Mouse (Mus musculus): ENCODE data around the gene Ppp1r13l. TPM values are rescaled to one million over a fixed set of nuclear protein-coding genes. Genes with fewer than 3 reads are reported as not detected.

The Ppp1r13l gene
- polyA plus RNA-seq, 1 experiment from 2014 or later, result 3.0 TPM

DNA sequence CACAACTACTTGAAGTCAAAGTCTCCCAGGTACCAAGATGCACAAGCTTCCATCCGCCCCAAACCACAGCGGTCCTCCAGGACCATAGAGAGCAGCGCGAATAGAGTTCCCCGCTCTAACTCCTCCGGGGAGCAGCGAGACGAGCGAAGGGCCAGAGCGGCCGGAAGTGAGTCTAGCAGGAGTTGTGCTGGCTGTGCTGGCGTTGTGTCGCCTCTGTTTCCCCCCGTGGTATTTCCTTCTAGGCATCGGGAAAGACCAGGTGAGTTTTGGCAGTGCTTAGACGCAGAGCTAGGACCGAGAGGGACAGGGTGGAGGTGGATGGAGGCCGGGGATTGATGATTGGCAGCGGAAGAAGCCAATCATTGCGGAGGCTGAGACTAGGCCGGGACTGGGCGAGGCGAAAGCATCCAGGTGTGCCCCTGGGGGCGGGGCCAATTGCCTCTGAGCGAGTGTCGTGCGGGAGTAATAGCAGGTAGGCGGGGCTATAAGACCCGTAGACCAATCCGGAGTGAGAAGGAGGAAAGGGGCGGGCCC lies 14.5 kb upstream of the Ppp1r13l start:
- peak overlapping the region; percentile 62 for H3K4me2 ChIP-seq (ENCODE audit: low read length)
- H3K27me3 ChIP-seq (ENCODE audit: insufficient read depth, low read length), result 0 out of 2 replicates have a peak, but pooled peaks cover 6% of the 10 kb centered on the region
- no peak for TF ChIP-seq CTCF (IDR thresholded peaks at IDR 0.05; ENCODE audit: low read depth)
- under 1% methylated on average over 31 of the region's 31 CpGs for WGBS
- peak overlapping the region; percentile 67 for H3K4me3 ChIP-seq (replicated peaks; ENCODE audit: low read depth, low read length)
- no peaks in the 10 kb centered on the region for H3K9me3 ChIP-seq (replicated peaks; ENCODE audit: low read length)
- peak overlapping the region; percentile 69 for H3K9ac ChIP-seq (ENCODE audit: low read depth, low read length)
- peaks cover 18% of the 10 kb centered on the region; the same call in 1 of the 2 replicates for H3K36me3 ChIP-seq (ENCODE audit: insufficient read depth, low read length)
- peak; percentile 93 for ATAC-seq (replicated peaks; ENCODE audit: low FRiP score, low read depth)
- peak; percentile 98 for DNase-seq (ENCODE audit: low spot score)
- H3K4me1 ChIP-seq (replicated peaks; ENCODE audit: insufficient read depth, low read length), result peaks cover 20% of the 10 kb centered on the region
- peak overlapping the region; percentile 93 for H3K27ac ChIP-seq

DNA sequence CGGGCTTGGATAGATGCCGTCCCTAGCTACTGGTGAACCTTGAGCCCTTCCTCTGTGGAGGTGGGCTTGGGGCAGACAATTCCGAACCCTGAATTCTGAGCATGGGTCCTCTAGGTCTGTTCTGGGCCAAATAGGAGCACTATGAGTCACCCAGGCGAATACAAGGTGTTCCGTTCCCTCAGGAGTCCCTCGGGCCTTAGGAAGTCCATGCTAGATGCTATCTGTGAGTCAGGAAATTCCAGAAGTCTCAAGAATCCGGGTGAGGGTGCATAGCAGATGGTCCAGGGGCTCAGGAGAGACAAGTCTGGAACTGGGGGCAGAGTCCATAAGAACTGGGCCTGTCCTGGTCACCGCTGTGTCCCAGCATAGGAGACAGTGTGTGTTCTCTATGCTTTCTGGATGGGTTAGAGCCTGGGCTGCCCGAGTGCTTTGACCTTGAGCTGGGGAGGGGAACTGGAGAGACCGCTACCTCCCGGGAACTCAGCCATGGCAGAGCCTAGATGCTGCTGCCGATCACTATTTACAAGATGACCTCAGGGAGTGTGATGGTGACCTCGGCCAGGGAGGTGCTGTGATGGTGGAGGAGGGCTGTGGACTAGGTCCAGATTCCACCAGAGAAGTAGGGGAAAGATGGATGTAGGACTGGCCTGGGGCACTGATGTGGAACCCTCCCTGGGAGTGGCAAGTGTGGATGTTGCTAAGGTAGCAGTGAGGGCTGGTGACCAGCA lies 10.2 kb upstream of the Ppp1r13l start:
- WGBS, result 67% methylated on average over 13 of the region's 13 CpGs
- Histone ChIP-seq H3K9me3 (replicated peaks; ENCODE audit: low read length) (no peaks in the 10 kb centered on the region), H3K4me2 (ENCODE audit: low read length) (no peak overlapping the region), H3K4me3 (replicated peaks; ENCODE audit: low read depth, low read length) (no peak overlapping the region), H3K9ac (ENCODE audit: low read depth, low read length) (0 out of 2 replicates have a peak overlapping the region, but pooled peaks have one; percentile 13), H3K27ac (no peak overlapping the region), H3K4me1 (replicated peaks; ENCODE audit: insufficient read depth, low read length) (peaks cover 9% of the 10 kb centered on the region), H3K27me3 (ENCODE audit: insufficient read depth, low read length) (no peaks in the 10 kb centered on the region), H3K36me3 (ENCODE audit: insufficient read depth, low read length) (peaks cover 32% of the 10 kb centered on the region)
- no peak for DNase-seq (ENCODE audit: low spot score)
- TF ChIP-seq CTCF (IDR thresholded peaks at IDR 0.05; ENCODE audit: low read depth), result no peak
- ATAC-seq (replicated peaks; ENCODE audit: low FRiP score, low read depth), result peak; percentile 12

DNA sequence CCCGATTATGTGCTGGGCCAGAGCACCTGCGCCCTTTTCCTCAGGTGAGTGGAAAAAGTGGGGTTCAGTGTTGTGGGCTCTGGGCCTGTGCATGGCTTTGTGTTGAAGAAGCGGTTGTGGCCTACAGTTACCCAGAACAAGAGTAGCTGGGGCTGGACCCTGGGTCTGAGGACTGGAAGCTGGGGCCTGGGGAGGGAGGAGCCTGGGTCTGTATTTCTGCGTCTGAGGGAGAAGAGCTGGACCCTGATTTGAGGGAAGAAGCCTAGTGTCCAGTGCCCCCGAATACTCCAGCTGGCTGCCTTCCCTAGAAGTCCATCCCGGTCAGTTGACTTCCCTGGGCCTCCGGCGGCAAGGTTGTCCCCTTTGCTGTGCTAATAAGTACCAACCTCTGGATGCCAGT lies 9.3 kb upstream of the Ppp1r13l start:
- Histone ChIP-seq H3K4me2 (ENCODE audit: low read length) (no peak overlapping the region), H3K9me3 (replicated peaks; ENCODE audit: low read length) (no peaks in the 10 kb centered on the region), H3K27me3 (ENCODE audit: insufficient read depth, low read length) (no peaks in the 10 kb centered on the region), H3K27ac (no peak overlapping the region), H3K4me1 (replicated peaks; ENCODE audit: insufficient read depth, low read length) (peaks cover 6% of the 10 kb centered on the region), H3K36me3 (ENCODE audit: insufficient read depth, low read length) (peaks cover 37% of the 10 kb centered on the region), H3K9ac (ENCODE audit: low read depth, low read length) (no peak overlapping the region), H3K4me3 (replicated peaks; ENCODE audit: low read depth, low read length) (no peak overlapping the region)
- no peak for ATAC-seq (replicated peaks; ENCODE audit: low FRiP score, low read depth)
- TF ChIP-seq CTCF (IDR thresholded peaks at IDR 0.05; ENCODE audit: low read depth), result no peak
- 90% methylated on average over 8 of the region's 8 CpGs for WGBS
- DNase-seq (ENCODE audit: low spot score), result no peak

DNA sequence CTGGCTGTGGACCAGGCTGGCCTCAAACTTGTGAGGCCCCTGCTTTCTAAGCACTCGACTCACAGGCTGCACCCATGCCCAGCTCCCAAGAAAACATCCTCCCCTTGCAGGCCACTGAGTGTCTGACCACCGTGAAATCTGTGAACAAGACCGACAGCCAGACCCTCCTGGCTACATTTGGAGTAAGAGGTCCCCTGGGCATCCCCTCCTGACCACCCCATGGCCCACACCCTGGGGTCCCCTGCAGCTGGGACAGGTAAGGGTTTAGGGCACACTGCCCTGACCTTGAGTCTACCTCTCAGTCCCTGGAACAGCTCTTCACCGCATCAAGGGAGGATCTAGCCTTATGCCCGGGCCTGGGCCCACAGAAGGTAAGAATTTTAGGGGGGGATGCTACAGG lies 4.6 kb upstream of the Ppp1r13l start:
- Histone ChIP-seq H3K27ac (no peak overlapping the region), H3K36me3 (ENCODE audit: insufficient read depth, low read length) (peaks cover 19% of the 10 kb centered on the region), H3K4me2 (ENCODE audit: low read length) (no peak overlapping the region), H3K9me3 (replicated peaks; ENCODE audit: low read length) (no peaks in the 10 kb centered on the region), H3K27me3 (ENCODE audit: insufficient read depth, low read length) (no peaks in the 10 kb centered on the region), H3K9ac (ENCODE audit: low read depth, low read length) (no peak overlapping the region), H3K4me3 (replicated peaks; ENCODE audit: low read depth, low read length) (no peak overlapping the region), H3K4me1 (replicated peaks; ENCODE audit: insufficient read depth, low read length) (0 out of 2 replicates have a peak, but pooled peaks cover 6% of the 10 kb centered on the region)
- WGBS, result 91% methylated on average over 5 of the region's 5 CpGs
- ATAC-seq (replicated peaks; ENCODE audit: low FRiP score, low read depth) (no peak), DNase-seq (ENCODE audit: low spot score) (no peak)
- no peak for TF ChIP-seq CTCF (IDR thresholded peaks at IDR 0.05; ENCODE audit: low read depth)

DNA sequence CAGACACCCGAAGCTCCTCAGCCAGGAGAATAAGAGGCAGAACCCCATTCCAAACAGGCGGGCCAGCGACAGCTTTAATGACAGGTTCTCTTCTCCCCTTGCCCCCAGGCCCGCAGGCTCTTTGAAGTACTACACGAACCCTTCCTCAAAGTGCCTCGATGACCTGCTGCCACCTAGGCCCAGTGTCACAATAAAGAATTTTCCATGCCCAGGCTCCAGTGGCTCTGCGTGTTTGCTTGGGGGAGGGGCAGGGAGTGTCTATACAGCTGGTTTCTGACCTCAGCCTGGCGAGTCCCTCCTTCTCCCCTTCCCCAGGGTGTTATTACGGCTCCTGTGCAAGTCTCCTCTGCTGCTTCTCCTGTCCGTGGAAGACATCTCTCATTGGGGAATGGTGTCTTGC lies 3.2 kb upstream of the Ppp1r13l start:
- Histone ChIP-seq H3K4me3 (replicated peaks; ENCODE audit: low read depth, low read length) (no peak overlapping the region), H3K27ac (no peak overlapping the region), H3K36me3 (ENCODE audit: insufficient read depth, low read length) (peaks cover 12% of the 10 kb centered on the region), H3K9ac (ENCODE audit: low read depth, low read length) (no peak overlapping the region), H3K4me1 (replicated peaks; ENCODE audit: insufficient read depth, low read length) (0 out of 2 replicates have a peak, but pooled peaks cover 10% of the 10 kb centered on the region), H3K4me2 (ENCODE audit: low read length) (no peak overlapping the region), H3K27me3 (ENCODE audit: insufficient read depth, low read length) (no peaks in the 10 kb centered on the region), H3K9me3 (replicated peaks; ENCODE audit: low read length) (no peaks in the 10 kb centered on the region)
- ATAC-seq (replicated peaks; ENCODE audit: low FRiP score, low read depth), result no peak
- no peak for DNase-seq (ENCODE audit: low spot score)
- TF ChIP-seq CTCF (IDR thresholded peaks at IDR 0.05; ENCODE audit: low read depth), result no peak
- 51% methylated on average over 10 of the region's 10 CpGs for WGBS

DNA sequence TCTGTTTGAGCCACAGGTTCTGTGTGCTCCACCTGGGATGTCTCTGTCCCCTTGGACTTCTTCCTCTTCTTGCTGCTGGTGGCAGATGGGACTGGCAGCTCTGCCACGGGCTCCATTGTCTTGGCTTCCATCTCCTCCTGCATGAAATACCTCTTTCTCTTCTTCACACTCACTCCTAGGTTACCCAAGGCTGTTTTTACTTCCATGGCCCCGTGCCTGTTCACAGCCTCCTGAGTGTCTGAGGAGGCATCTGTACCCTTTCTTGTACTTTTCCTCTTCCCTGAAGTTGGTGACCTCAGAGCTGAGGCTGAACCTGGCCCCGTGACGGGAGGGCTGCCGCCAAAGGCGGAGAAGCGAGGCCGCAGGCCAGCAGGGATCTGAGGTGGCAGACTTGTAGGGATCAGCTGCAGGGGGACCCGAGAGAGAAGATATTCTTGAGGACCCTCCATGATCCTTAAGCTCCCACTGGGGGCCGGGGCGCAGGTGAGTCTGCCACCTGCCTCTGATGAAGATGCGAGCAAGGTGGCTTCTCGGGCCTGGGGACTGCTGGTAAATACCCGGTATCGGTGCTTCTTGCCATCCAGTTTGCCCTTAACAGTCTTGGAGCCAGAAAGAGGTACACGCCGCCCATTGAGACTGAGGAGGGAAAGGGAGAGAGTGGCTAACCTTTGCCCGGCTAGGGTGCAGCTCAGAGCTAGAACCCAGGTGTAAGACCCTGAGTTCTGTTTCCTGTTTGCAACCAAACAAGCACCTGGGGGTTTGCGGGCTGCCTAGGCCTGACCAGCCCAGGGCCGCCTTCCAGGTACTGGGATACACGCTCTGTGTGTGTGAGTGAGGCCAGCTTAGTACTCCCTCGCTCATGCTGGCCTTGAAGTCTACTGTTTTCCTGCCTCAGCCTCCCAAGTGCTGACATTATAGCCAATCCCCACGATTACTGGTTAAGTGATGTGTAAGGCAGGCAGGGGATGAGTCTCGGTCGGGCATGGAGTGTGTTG lies 1.9 kb upstream of the Ppp1r13l start:
- Histone ChIP-seq H3K4me1 (replicated peaks; ENCODE audit: insufficient read depth, low read length) (0 out of 2 replicates have a peak, but pooled peaks cover 17% of the 10 kb centered on the region), H3K27me3 (ENCODE audit: insufficient read depth, low read length) (no peaks in the 10 kb centered on the region), H3K4me3 (replicated peaks; ENCODE audit: low read depth, low read length) (no peak overlapping the region; the same call in 1 of the 2 replicates), H3K9ac (ENCODE audit: low read depth, low read length) (no peak overlapping the region), H3K4me2 (ENCODE audit: low read length) (peak overlapping the region; percentile 99; the same call in 1 of the 2 replicates), H3K36me3 (ENCODE audit: insufficient read depth, low read length) (peaks cover 10% of the 10 kb centered on the region; the same call in 1 of the 2 replicates), H3K9me3 (replicated peaks; ENCODE audit: low read length) (no peaks in the 10 kb centered on the region), H3K27ac (no peak overlapping the region)
- DNase-seq (ENCODE audit: low spot score) (no peak), ATAC-seq (replicated peaks; ENCODE audit: low FRiP score, low read depth) (no peak)
- 88% methylated on average over 25 of the region's 25 CpGs for WGBS
- no peak for TF ChIP-seq CTCF (IDR thresholded peaks at IDR 0.05; ENCODE audit: low read depth)

Data from kidney, postnatal 0 days (tissue).